Mouse (Mus musculus): ENCODE data around the gene Mars. TPM values are rescaled to one million over a fixed set of nuclear protein-coding genes. Genes with fewer than 3 reads are reported as not detected.

Gene Mars
- total and polyA plus RNA-seq, 3 experiments = 143 to 224 (median 161) TPM

DNA sequence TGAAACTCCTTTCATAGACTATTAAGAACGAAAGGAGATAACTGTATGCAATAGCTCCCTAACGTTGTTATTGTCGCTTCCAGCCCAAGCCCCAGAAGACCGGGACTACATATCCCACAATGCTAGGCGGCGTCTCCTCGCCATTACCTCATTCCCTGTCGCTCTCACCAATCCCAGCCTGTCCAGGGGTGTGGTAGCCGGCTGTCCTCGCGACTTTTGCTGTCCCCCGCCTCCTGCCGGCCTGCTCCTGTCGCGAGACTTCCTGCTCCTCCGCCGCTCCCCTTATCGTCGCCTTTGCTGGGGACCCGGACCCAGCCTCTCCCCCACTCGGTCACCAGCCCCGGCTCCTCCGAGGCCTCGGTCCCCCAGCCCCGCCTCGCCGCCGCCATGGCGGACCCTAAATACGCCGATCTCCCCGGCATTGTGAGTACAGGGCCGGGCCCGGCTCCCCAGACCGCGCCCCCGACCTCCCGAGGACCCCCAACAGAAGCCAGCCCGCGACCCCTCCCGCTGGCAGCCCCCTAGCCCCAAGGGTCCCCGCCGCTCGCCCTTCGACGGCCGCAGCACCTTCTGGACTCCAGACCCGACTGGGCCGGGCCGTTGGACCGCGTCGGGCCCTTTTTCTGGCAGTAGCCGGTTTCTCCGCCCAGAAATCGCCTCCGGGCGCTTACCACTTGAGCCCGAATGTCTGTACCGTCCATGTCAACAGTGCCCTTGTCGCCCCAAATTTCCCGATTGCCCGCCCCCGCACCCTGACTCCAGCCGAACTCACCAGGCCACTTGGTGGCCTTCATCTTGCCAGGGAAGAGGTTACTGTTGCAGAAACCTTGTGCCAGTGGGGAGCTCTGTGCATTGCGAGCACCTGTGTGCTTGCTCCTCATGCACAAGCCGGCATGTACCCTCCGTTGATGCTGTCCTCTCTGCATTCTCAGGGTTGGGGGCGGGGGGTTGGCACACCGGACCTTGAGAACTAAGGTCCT lies 45.2 kb downstream of the Mars start, which contains the start of gene Dctn2:
Gene Dctn2 (plus strand): TSS at position 257 of the 980 bp plus-strand sequence.
- dilution Hi-C loops (cut with MboI; ENCODE audit: extremely low pct_ligation_motif_present, extremely low pct_unique_long_range_greater_than_20kb, low sequenced_read_pairs) (no loop called here), in situ Hi-C loops (cut with MboI; ENCODE audit: low pct_ligation_motif_present, low pct_unique_long_range_greater_than_20kb, low sequenced_read_pairs) (no loop called here)
- TF ChIP-seq MAX (IDR thresholded peaks at IDR 0.05; ENCODE audit: low read length) (peak; percentile 64; the same call in 1 of the 2 replicates), SIN3A (IDR thresholded peaks at IDR 0.05; ENCODE audit: low read length) (peak; percentile 54), PAX5 (IDR thresholded peaks at IDR 0.05; ENCODE audit: low read length) (no peak), HCFC1 (IDR thresholded peaks at IDR 0.05; ENCODE audit: low read depth, low read length) (peak; percentile 98), RCOR1 (conservative IDR thresholded peaks at IDR 0.05; ENCODE audit: low read depth, low read length) (no peak), MAFK (IDR thresholded peaks at IDR 0.05; ENCODE audit: insufficient replicate concordance, low read length) (no peak), KAT2A (IDR thresholded peaks at IDR 0.05; ENCODE audit: insufficient replicate concordance, low read length) (peak; percentile 92; the same call in 1 of the 2 replicates), TCF12 (IDR thresholded peaks at IDR 0.05; ENCODE audit: low read depth, low read length) (peak; percentile 73), IRF4 (IDR thresholded peaks at IDR 0.05; ENCODE audit: low read depth, low read length) (no peak), NRF1 (IDR thresholded peaks at IDR 0.05; ENCODE audit: low read depth, low read length) (no peak; the same call in none of the 2 replicates), TBP (conservative IDR thresholded peaks at IDR 0.05; ENCODE audit: low read depth, low read length) (no peak), MEF2A (IDR thresholded peaks at IDR 0.05; ENCODE audit: borderline replicate concordance, low read depth, low read length) (0 out of 2 replicates have a peak, but pooled peaks have one; percentile 33), ZKSCAN1 (IDR thresholded peaks at IDR 0.05; ENCODE audit: borderline replicate concordance, low read depth, low read length) (no peak), ELF1 (IDR thresholded peaks at IDR 0.05; ENCODE audit: low read depth, low read length) (peak; percentile 73), MYC (IDR thresholded peaks at IDR 0.05; ENCODE audit: low read depth, low read length) (no peak), CHD2 (IDR thresholded peaks at IDR 0.05; ENCODE audit: low read length) (peak; percentile 99), USF1 (IDR thresholded peaks at IDR 0.05; ENCODE audit: low read depth, low read length) (no peak), NELFE (IDR thresholded peaks at IDR 0.05; ENCODE audit: low read depth, low read length) (peak; percentile 84), POLR2A (IDR thresholded peaks at IDR 0.05; ENCODE audit: low read depth, low read length) (peak; percentile 82), UBTF (IDR thresholded peaks at IDR 0.05; ENCODE audit: low read depth, low read length) (no peak), JUN (IDR thresholded peaks at IDR 0.05; ENCODE audit: insufficient read depth, low read depth, low read length) (peak; percentile 68), POLR2AphosphoS2 (IDR thresholded peaks at IDR 0.05; ENCODE audit: low read depth, low read length) (peak; percentile 70; the same call in 1 of the 2 replicates), RAD21 (IDR thresholded peaks at IDR 0.05; ENCODE audit: low read depth, low read length) (no peak), MXI1 (IDR thresholded peaks at IDR 0.05; ENCODE audit: low read depth, low read length) (peak; percentile 64; the same call in 1 of the 2 replicates), ETS1 (conservative IDR thresholded peaks at IDR 0.05; ENCODE audit: low read depth, low read length) (no peak), MAZ (IDR thresholded peaks at IDR 0.05; ENCODE audit: low read depth, low read length) (no peak), ZNF384 (IDR thresholded peaks at IDR 0.05; ENCODE audit: low read depth, low read length) (no peak), USF2 (conservative IDR thresholded peaks at IDR 0.05; ENCODE audit: low read depth, low read length) (no peak), JUND (conservative IDR thresholded peaks at IDR 0.05; ENCODE audit: low read depth, low read length) (no peak), SMC3 (IDR thresholded peaks at IDR 0.05; ENCODE audit: low read depth, low read length) (no peak), ZMIZ1 (IDR thresholded peaks at IDR 0.05; ENCODE audit: low read depth, low read length) (peak; percentile 88), E2F4 (IDR thresholded peaks at IDR 0.05; ENCODE audit: insufficient replicate concordance, low read depth, low read length) (no peak), GABPA (IDR thresholded peaks at IDR 0.05; ENCODE audit: insufficient replicate concordance, low read depth, low read length) (peak; percentile 29; the same call in 1 of the 2 replicates), BHLHE40 (IDR thresholded peaks at IDR 0.05; ENCODE audit: low read depth, low read length) (no peak), CTCF (conservative IDR thresholded peaks at IDR 0.05 in 1 of 2, IDR thresholded peaks at IDR 0.05 in 1 of 2; ENCODE audit: low read depth in 2 of 2, low read length in 2 of 2) (no peak), EP300 (IDR thresholded peaks at IDR 0.05; ENCODE audit: low read length) (no peak), ZC3H11A (IDR thresholded peaks at IDR 0.05; ENCODE audit: low read depth, low read length) (no peak), CHD1 (IDR thresholded peaks at IDR 0.05; ENCODE audit: low read depth, low read length) (no peak)
- peak within 1 kb of the TSS; percentile 76 for H3K4me2 ChIP-seq (ENCODE audit: insufficient read depth, low read depth, poor library complexity, severe bottlenecking)
- peaks cover 32% of the 10 kb centered on the region for H3K27me3 ChIP-seq (replicated peaks)
- DNase-seq (ENCODE audit: extremely low read depth) = peak; percentile 96
- peak within 1 kb of the TSS; percentile 59 to 94 (median 88) for H3K4me3 ChIP-seq (replicated peaks in 1 of 3; ENCODE audit: low read depth in 2 of 3, low read length in 2 of 3, poor library complexity in 1 of 3)
- no peaks in the 10 kb centered on the region for H3K9me3 ChIP-seq (replicated peaks; ENCODE audit: low read length)
- peaks cover 16 to 36% of the 10 kb centered on the region in 2 experiments for H3K36me3 ChIP-seq (replicated peaks in 1 of 2; ENCODE audit: control insufficient read depth in 1 of 2, insufficient read depth in 1 of 2, low read length in 1 of 2)
- peaks cover 12% of the 10 kb centered on the region for H3K79me2 ChIP-seq (replicated peaks; ENCODE audit: control insufficient read depth, extremely low read depth, insufficient read depth, poor library complexity, severe bottlenecking)
- H3K4me1 ChIP-seq (ENCODE audit: control insufficient read depth in 1 of 2, insufficient read depth in 2 of 2) = peaks cover 11 to 22% of the 10 kb centered on the region in 2 experiments
- H3K27ac ChIP-seq (ENCODE audit: insufficient read depth, low read depth) = 0 out of 2 replicates have a peak within 1 kb of the TSS, but pooled peaks have one; percentile 16
- H3K9ac ChIP-seq (ENCODE audit: insufficient read depth, low read depth) = peak within 1 kb of the TSS; percentile 99

Data from CH12.LX (cell line).